Mouse (Mus musculus): ENCODE measurements at regions not wholly inside any gene's neighbourhood (a gene's known extent, or its start where the extent isn't known, plus 50 kb on each side); places are given as distances from the start of the nearest gene placed in this dataset.
"Not testable (repeated sequence)": the region's sequence is repeated elsewhere in the genome, so short reads cannot be mapped to it uniquely, and the experiment has no call there.

GRCm38 (mm10) chr4:7853121-7853782 lies 385.6 kb downstream of the Car8 start:
- H3K27ac ChIP-seq (ENCODE audit: insufficient read depth, low read length) = no peak overlapping the region
- no peaks in the 10 kb centered on the region for H3K4me1 ChIP-seq (ENCODE audit: control insufficient read depth, insufficient read depth, low read length)
- no peak overlapping the region for H3K4me3 ChIP-seq (ENCODE audit: insufficient read depth, low read length)
- no peak for TF ChIP-seq POLR2A (IDR thresholded peaks at IDR 0.05; ENCODE audit: low read depth, low read length)
- TF ChIP-seq CTCF (IDR thresholded peaks at IDR 0.05; ENCODE audit: borderline replicate concordance, insufficient read depth, low read length) = no peak

- no peak for TF ChIP-seq CTCF (IDR thresholded peaks at IDR 0.05; ENCODE audit: borderline replicate concordance, insufficient read depth, low read length)
- TF ChIP-seq POLR2A (IDR thresholded peaks at IDR 0.05; ENCODE audit: low read depth, low read length) = no peak
- no peaks in the 10 kb centered on the region for H3K4me1 ChIP-seq (ENCODE audit: control insufficient read depth, insufficient read depth, low read length)
- no peak overlapping the region for H3K4me3 ChIP-seq (ENCODE audit: insufficient read depth, low read length)
- 0 out of 2 replicates have a peak overlapping the region, but pooled peaks have one; percentile 36 for H3K27ac ChIP-seq (ENCODE audit: insufficient read depth, low read length)
These were observed 386.7 kb downstream of the Car8 start for GRCm38 (mm10) chr4:7852006-7852615.

GRCm38 (mm10) chr4:7847411-7847810 lies 391.4 kb downstream of the Car8 start:
- Histone ChIP-seq H3K27ac (ENCODE audit: insufficient read depth, low read length) (no peak overlapping the region), H3K4me1 (ENCODE audit: control insufficient read depth, insufficient read depth, low read length) (no peaks in the 10 kb centered on the region), H3K4me3 (ENCODE audit: insufficient read depth, low read length) (no peak overlapping the region)
- no peak for TF ChIP-seq CTCF (IDR thresholded peaks at IDR 0.05; ENCODE audit: borderline replicate concordance, insufficient read depth, low read length)
- no peak for TF ChIP-seq POLR2A (IDR thresholded peaks at IDR 0.05; ENCODE audit: low read depth, low read length)

- TF ChIP-seq POLR2A (IDR thresholded peaks at IDR 0.05; ENCODE audit: low read depth, low read length) (no peak), CTCF (IDR thresholded peaks at IDR 0.05; ENCODE audit: borderline replicate concordance, insufficient read depth, low read length) (no peak)
- no peak overlapping the region for H3K4me3 ChIP-seq (ENCODE audit: insufficient read depth, low read length)
- no peaks in the 10 kb centered on the region; the same call in 1 of the 2 replicates for H3K4me1 ChIP-seq (ENCODE audit: control insufficient read depth, insufficient read depth, low read length)
- H3K27ac ChIP-seq (ENCODE audit: insufficient read depth, low read length) = no peak overlapping the region
These were observed 409.7 kb downstream of the Car8 start for GRCm38 (mm10) chr4:7829126-7829525.

- Histone ChIP-seq H3K27ac (ENCODE audit: insufficient read depth, low read length) (no peak overlapping the region), H3K4me1 (ENCODE audit: control insufficient read depth, insufficient read depth, low read length) (no peaks in the 10 kb centered on the region), H3K4me3 (ENCODE audit: insufficient read depth, low read length) (no peak overlapping the region)
- no peak for TF ChIP-seq CTCF (IDR thresholded peaks at IDR 0.05; ENCODE audit: borderline replicate concordance, insufficient read depth, low read length)
- no peak for TF ChIP-seq POLR2A (IDR thresholded peaks at IDR 0.05; ENCODE audit: low read depth, low read length)
These were observed 419.0 kb downstream of the Car8 start for GRCm38 (mm10) chr4:7819847-7820246.

- not testable (repeated sequence) for H3K27ac ChIP-seq (ENCODE audit: insufficient read depth, low read length); H3K4me1 ChIP-seq (ENCODE audit: control insufficient read depth, insufficient read depth, low read length); H3K4me3 ChIP-seq (ENCODE audit: insufficient read depth, low read length)
These were observed 461.1 kb downstream of the Car8 start for GRCm38 (mm10) chr4:7777761-7778160.

GRCm38 (mm10) chr4:7755473-7755872 lies 483.4 kb downstream of the Car8 start:
- H3K4me3 ChIP-seq (ENCODE audit: insufficient read depth, low read length) = no peak overlapping the region
- no peak overlapping the region for H3K27ac ChIP-seq (ENCODE audit: insufficient read depth, low read length)
- TF ChIP-seq CTCF (IDR thresholded peaks at IDR 0.05; ENCODE audit: borderline replicate concordance, insufficient read depth, low read length) (no peak), POLR2A (IDR thresholded peaks at IDR 0.05; ENCODE audit: low read depth, low read length) (no peak)
- H3K4me1 ChIP-seq (ENCODE audit: control insufficient read depth, insufficient read depth, low read length) = no peaks in the 10 kb centered on the region

GRCm38 (mm10) chr4:7753931-7754330 lies 484.9 kb downstream of the Car8 start:
- Histone ChIP-seq H3K4me3 (ENCODE audit: insufficient read depth, low read length) (no peak overlapping the region), H3K4me1 (ENCODE audit: control insufficient read depth, insufficient read depth, low read length) (no peaks in the 10 kb centered on the region), H3K27ac (ENCODE audit: insufficient read depth, low read length) (no peak overlapping the region)
- TF ChIP-seq CTCF (IDR thresholded peaks at IDR 0.05; ENCODE audit: borderline replicate concordance, insufficient read depth, low read length) = no peak
- no peak for TF ChIP-seq POLR2A (IDR thresholded peaks at IDR 0.05; ENCODE audit: low read depth, low read length)

- H3K27ac ChIP-seq (ENCODE audit: insufficient read depth, low read length) = no peak overlapping the region
- H3K4me3 ChIP-seq (ENCODE audit: insufficient read depth, low read length) = no peak overlapping the region
- H3K4me1 ChIP-seq (ENCODE audit: control insufficient read depth, insufficient read depth, low read length) = no peaks in the 10 kb centered on the region
- no peak for TF ChIP-seq CTCF (IDR thresholded peaks at IDR 0.05; ENCODE audit: borderline replicate concordance, insufficient read depth, low read length)
These were observed 487.6 kb downstream of the Car8 start for GRCm38 (mm10) chr4:7751208-7751607.

GRCm38 (mm10) chr4:7722893-7723292 lies 515.9 kb downstream of the Car8 start:
- no peak overlapping the region for H3K4me3 ChIP-seq (ENCODE audit: insufficient read depth, low read length)
- H3K4me1 ChIP-seq (ENCODE audit: control insufficient read depth, insufficient read depth, low read length) = no peaks in the 10 kb centered on the region; the same call in 1 of the 2 replicates
- no peak overlapping the region for H3K27ac ChIP-seq (ENCODE audit: insufficient read depth, low read length)
- TF ChIP-seq POLR2A (IDR thresholded peaks at IDR 0.05; ENCODE audit: low read depth, low read length) = no peak
- no peak for TF ChIP-seq CTCF (IDR thresholded peaks at IDR 0.05; ENCODE audit: borderline replicate concordance, insufficient read depth, low read length)
